Mouse (Mus musculus) cortical plate, adult 2 months (tissue): ENCODE results near the gene Sugt1.

Source experiments
- CTCF ChIP-seq: fragments of 200-500 bp; IDR thresholded peaks from 2 replicates; pipeline ENCODE4 v1.5.1; 2011; ENCODE audit warnings: mild to moderate bottlenecking, control low read depth, low read length; ENCODE audit not compliant: insufficient read depth; ENCODE audit errors: extremely low read depth
- POLR2A ChIP-seq: fragments of 200-500 bp; IDR thresholded peaks from 2 replicates; pipeline ENCODE4 v1.6.1; 2011; ENCODE audit warnings: mild to moderate bottlenecking, low read length, control low read depth; ENCODE audit not compliant: insufficient read depth; ENCODE audit errors: extremely low read depth

- TF ChIP-seq POLR2A: no peak
- no peak for TF ChIP-seq CTCF
These were observed 350 bp downstream of the Sugt1 start for GRCm38 (mm10) chr14:79587852-79588229.
